Mouse (Mus musculus) mouse embryonic stem cell (cell line): ENCODE results near the gene Zfp592.

Experiments
- in situ Hi-C, 2 experiments: fragments of 300-500 bp; cut with MboI; formaldehyde crosslinking; loops; 1 replicate in 1 of 2; 3 replicates in 1 of 2; pipeline ENCODE4 v1.14.3; 2019 to 2020; ENCODE audit warnings: low sequenced_read_pairs in 2 of 2, low pct_unique_long_range_greater_than_20kb in 1 of 2, mixed read lengths in 1 of 2; ENCODE audit not compliant: unreplicated experiment in 1 of 2

The Zfp592 gene

GRCm38 (mm10) chr7:80991589-80991988 lies 1.9 kb upstream of the Zfp592 start:
- in situ Hi-C loops, result no loop called here

DNA sequence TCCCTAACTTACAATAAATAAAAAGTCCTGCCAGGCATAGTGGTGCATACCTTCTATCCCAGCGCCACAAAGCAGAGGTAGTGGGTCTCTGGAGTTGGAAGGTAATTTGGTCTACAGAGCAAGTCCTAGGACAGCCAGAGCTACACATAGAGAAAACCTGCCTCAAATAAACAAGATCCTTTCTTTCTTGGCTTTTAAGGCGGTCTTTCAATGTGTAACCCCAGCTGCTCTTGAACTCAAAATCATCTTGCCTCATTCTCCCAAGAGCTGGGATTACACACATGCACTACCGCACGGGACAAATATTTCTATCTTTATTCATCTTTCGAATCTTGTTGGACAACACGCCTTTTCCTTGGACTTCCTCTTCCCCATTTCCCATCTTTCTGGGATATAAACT lies 1.4 kb upstream of the Zfp592 start:
- in situ Hi-C loops, result no loop called here

DNA sequence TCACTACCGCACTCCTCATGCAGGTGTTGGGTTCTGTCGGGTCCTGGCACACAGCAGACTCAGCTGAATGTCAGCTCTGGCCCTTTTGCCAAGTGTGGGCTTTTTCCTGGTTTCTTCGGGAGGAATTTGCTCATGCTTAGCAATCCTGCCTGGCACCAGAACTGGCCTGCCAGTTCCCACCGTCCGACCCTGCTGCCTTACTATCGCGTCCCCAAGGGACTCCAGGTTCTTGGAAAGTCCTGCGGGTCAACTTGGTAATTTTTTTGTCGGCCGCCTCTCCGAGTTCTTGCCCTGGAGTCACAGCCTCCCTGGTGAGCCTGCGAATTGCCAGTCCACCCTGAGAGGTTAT lies 876 bp upstream of the Zfp592 start:
- in situ Hi-C loops, result no loop called here

DNA sequence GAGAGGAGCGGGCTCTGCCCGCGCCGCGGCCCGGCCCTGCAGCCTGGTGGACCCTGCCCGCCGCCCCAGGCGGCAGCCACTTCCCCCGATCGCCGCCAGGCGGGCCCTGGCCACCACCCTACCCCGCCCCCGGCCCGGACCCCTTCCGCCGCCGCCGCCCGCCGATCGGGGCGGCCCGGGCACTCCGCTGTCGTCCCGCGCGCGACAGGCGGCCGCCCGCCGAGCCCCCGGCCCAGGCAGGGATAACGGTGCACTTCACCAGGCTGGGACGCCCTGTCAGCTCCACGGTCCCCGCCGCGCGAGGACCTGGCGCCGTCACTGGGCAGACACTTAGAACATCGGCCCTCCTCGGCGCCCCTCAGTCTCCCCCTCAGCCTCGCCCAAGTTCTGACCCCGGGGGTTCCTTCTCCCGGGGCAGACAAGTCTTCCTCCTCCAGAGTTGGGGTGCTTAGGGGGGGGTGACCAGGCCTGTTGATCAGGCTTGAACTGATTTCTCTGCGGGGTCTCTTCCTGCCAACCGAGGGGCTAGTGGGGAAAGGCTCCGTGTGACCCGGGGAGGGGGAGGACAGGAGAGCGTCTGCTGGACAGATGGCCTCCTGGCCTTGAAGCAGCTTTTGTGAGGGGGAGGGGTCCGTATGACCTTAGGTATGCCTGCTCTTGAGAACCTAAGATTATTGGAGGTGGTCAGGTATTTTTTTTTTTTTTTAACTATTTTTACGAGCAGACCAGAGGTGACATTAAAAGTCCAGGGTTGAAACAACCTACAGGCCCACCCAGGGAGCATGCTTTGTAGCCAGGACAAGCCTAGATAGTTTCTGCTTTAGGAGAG lies 567 bp downstream of the Zfp592 start:
- in situ Hi-C loops, result no loop called here

DNA sequence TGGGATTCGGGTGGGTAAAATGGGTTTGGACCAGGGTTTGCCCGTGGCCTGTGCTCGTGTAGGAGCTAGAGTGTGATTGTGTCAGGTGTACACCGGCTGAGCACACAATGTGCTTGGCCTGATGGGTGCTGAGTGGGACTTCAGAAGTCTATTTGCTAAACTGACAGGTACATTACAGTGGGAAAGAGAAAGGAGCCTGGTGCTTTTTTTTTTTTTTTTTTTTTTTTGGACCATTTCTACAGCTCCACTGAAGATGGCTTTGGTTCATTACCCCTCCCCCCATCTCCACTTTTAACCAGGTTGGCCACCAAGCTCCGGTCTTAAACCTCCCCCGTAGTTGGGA lies 1.2 kb downstream of the Zfp592 start:
- in situ Hi-C loops, result no loop called here

DNA sequence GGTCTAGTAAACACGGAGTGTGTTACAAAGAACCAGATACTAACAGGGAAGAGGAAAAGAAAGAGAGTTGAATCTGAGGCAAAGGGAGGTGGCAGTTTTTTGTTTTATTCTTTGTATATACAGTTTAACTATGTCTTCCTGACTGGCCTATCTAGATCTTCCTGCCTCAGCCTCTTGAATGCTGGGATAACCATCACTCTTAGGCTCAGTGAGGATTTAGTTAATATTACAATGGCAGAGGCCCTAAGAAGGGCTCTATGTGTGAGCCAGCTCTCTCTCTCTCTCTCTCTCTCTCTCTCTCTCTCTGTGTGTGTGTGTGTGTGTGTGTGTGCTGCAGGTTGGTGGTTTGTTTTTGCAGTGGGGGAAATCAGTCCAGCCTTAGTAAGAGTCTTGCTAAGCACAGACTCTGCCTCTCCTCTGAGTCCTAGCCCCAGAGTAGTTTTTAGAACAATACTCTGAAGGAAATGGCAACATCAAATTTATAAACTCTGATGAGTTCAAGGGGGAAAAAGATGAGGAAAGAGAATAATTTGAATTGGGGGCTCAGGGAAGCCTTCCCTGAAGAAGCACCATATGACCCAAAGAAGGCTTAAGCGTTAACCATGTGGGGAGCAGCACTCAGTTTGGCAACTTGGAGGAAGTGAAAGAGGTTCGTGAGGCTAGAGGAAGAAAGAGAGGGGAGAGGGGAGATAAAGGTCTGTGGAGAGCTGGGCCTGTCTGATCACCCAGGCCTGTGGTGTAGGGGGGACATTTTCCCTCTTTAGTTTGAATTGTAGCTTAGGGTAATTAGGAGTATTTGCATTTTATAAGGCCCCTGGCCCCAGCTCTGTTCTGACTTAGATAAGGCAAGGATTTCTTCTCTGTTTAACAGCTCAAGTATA lies 2.0 kb downstream of the Zfp592 start:
- in situ Hi-C loops, result no loop called here

DNA sequence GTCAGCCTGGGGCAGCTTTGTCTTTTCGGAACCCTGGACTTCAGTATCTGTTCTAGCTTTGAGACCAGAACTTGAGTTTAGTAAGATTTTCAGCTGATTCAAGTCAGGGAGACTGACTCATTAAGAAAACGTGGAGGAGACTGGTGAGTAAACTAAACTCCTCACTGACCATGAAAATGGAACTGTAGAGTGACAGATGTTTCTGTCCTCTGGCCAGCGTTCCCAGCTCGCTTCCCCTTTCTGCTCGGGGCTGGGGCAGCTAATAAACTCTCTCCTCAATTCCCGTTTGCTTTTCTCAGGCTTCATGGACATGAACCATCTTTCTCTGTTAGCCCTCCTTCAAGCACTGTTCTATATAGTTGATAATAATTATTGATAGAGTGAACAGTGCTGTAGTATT lies 4.3 kb downstream of the Zfp592 start:
- in situ Hi-C loops, result no loop called here

- in situ Hi-C loops, result no loop called here
Observed at GRCm38 (mm10) chr7:80999536-80999935, 6.1 kb downstream of the Zfp592 start.

DNA sequence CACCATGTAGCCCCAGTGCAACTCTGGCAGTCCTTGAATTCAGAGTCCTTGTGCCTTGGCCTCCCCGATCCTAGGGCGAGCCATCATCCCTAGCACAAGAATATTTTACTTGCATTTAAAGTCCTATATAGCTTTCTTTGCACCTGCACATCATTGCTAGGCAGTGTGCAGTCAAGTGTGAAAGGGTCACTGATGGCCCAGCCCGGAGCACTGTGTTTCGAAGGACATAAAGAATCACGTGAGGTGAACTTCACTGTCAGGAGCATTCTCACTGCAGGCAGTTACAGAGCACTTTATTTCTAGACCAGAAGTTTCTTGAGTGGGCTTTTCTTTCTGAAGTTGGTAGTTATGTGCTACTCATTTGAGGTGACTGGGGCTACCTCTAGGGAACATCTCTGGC lies 8.4 kb downstream of the Zfp592 start:
- in situ Hi-C loops, result no loop called here

DNA sequence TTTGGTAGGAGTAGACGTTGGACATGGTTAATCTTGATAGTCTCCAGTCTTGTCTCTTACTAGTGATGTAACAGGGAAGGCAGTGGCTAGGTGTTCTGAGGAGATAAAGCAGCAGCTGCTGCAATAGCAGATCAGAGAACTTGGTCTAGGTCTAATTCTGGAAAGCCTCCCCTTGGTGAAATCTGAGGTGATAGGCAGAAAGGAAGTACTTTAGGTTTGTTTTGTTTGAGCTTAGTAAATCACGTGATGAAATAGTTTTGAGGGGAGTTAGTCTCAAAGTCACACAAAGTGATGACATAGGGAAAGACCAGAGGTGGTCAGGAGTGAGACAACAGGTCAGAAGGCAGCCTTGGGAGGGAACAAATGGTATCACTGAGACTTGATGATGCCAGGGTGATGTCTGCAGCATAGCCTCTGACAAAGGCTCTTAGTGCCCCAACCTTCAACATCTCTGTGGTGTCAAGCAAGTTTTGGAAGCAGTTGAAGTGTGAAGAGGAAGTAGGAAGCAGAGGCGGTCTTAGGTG lies 11.1 kb downstream of the Zfp592 start:
- in situ Hi-C loops, result no loop called here

GRCm38 (mm10) chr7:81005969-81006368 lies 12.5 kb downstream of the Zfp592 start:
- in situ Hi-C loops, result no loop called here

GRCm38 (mm10) chr7:81008285-81008684 lies 14.8 kb downstream of the Zfp592 start:
- in situ Hi-C loops, result no loop called here

- in situ Hi-C loops, result no loop called here
Observed at GRCm38 (mm10) chr7:81011576-81011975, 18.1 kb downstream of the Zfp592 start.

- in situ Hi-C loops, result no loop called here
Observed at GRCm38 (mm10) chr7:81020307-81020706, 26.8 kb downstream of the Zfp592 start.

GRCm38 (mm10) chr7:81022731-81023130 lies 29.2 kb downstream of the Zfp592 start:
- in situ Hi-C loops, result no loop called here

DNA sequence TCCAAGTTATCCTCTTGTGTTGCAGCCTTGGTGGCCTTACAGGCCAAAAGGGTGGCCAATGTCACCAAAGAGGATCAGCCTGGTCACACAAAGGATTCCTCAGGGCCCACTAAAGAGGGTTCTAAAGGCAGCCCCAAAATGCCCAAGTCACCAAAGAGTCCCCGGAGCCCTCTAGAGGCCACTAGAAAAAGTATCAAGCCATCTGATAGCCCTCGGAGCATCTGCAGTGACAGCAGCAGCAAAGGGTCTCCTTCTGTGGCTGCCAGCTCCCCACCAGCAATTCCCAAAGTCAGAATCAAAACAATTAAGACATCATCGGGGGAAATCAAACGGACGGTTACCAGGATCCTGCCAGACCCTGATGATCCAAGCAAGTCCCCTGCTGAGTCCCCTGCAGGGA lies 30.6 kb downstream of the Zfp592 start:
- in situ Hi-C loops, result no loop called here

GRCm38 (mm10) chr7:81024651-81025050 lies 31.2 kb downstream of the Zfp592 start:
- in situ Hi-C loops, result no loop called here

DNA sequence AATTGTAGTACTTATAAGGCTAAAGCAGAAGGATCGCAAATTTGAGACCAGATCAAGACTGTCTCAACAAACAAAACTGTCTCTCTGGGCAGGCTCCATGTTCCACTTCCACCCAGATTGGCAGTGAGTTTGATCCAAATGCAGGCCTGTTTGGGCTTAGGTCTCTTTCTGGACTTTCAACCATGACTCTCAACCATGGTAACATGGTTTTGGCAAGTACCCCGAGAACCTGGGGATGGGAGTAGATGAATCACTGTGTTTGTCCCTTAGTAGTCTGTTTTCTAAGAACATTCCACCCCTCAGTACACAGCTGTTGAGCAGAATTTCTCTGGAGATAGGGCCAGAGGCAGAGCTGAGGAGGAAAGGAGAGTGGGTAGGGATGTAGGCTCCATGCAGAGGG lies 32.3 kb downstream of the Zfp592 start:
- in situ Hi-C loops, result no loop called here

GRCm38 (mm10) chr7:81039711-81040110 lies 46.2 kb downstream of the Zfp592 start:
- in situ Hi-C loops, result no loop called here
